8 mouse cellular contexts compared by ENCODE assay signal in the genomic region with DNA sequence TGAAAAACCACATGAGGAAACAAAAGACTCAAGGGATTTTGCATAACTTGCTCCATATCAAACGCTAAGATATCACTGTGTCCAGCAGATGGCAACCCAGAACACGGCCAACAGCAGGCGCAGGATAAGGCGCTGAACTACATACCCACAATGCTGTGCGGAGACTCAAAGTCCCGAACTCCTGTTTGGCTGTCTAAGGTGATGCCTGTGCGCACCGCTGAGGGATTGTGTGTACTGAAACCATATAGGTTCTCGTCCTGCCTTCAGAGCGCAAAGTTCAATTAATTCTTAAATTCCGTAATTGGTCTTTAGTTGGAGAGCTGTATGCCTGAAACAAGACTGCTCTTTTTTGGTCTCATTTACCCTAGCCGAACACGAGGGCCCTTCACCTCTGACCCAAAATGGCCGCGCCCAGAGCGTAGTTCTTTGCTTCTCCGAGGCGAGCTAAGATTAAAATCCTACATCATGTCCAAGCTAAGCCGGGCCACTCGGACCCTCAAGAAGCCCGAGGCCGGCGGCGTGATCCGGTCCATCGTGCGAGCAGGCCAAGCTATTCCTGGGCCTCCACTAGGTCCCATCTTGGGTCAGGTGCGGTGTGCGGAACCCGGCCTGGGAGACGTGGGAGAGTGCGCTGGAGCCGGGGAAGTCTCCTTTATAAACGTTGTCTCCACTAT. TPM values are rescaled to one million over a fixed set of nuclear protein-coding genes. Genes with fewer than 3 reads are reported as not detected.
DNase-seq lines count a peak whose midpoint lies in the region; ATAC-seq and TF ChIP-seq lines count a peak whose summit lies in the region.

A gene (plus strand): TSS at position 220 of the 674 bp plus-strand sequence.

- peak; percentile 97 for ATAC-seq in erythroid progenitor cell, adult 5-6 weeks (replicated peaks; ENCODE audit: low FRiP score, poor library complexity, severe bottlenecking)
- peak; percentile 96 for ATAC-seq in heart, embryonic 12.5 days (ENCODE audit: insufficient number of reproducible peaks, low FRiP score)
- ATAC-seq in kidney, postnatal 0 days (replicated peaks; ENCODE audit: low FRiP score, low read depth): peak; percentile 93
- ATAC-seq in liver, embryonic 11.5 days (replicated peaks; ENCODE audit: low FRiP score): peak; percentile 95
- ATAC-seq in stomach, embryonic 14.5 days (ENCODE audit: insufficient number of reproducible peaks, insufficient read depth, low FRiP score, low read depth): peak; percentile 98

- H3K9ac ChIP-seq in heart, embryonic 12.5 days: peak within 1 kb of the TSS; percentile 93
- peak within 1 kb of the TSS; percentile 75 for H3K9ac ChIP-seq in kidney, postnatal 0 days (ENCODE audit: low read depth, low read length)
- peak within 1 kb of the TSS; percentile 86 for H3K9ac ChIP-seq in liver, embryonic 11.5 days (ENCODE audit: low read depth, low read length)
- H3K9ac ChIP-seq in stomach, embryonic 14.5 days (replicated peaks; ENCODE audit: low read depth, low read length): peak within 1 kb of the TSS; percentile 63

- peak; percentile 93 for DNase-seq in CD4-positive helper T cell, adult 2 months (ENCODE audit: low read depth, low spot score)
- DNase-seq in brain, embryonic 18.5 days (ENCODE audit: low read depth, low spot score): peak; percentile 92
- DNase-seq in kidney, postnatal 0 days (ENCODE audit: low spot score): peak; percentile 97
- DNase-seq in liver, embryonic 11.5 days (ENCODE audit: low spot score): peak; percentile 85
- DNase-seq in naive thymus-derived CD4-positive, alpha-beta T cell, adult 2 months (ENCODE audit: low read depth): peak; percentile 96

- H3K4me2 ChIP-seq in heart, embryonic 12.5 days: peak within 1 kb of the TSS; percentile 90
- H3K4me2 ChIP-seq in kidney, postnatal 0 days (ENCODE audit: low read length): peak within 1 kb of the TSS; percentile 79
- peak within 1 kb of the TSS; percentile 82 for H3K4me2 ChIP-seq in liver, embryonic 11.5 days
- peak within 1 kb of the TSS; percentile 74 for H3K4me2 ChIP-seq in stomach, embryonic 14.5 days (replicated peaks; ENCODE audit: low read depth, low read length)

- peak within 1 kb of the TSS; percentile 74; the same call in 1 of the 2 replicates for H3K27ac ChIP-seq in heart, embryonic 12.5 days (ENCODE audit: poor library complexity, severe bottlenecking)
- peak within 1 kb of the TSS; percentile 79 for H3K27ac ChIP-seq in kidney, postnatal 0 days
- peak within 1 kb of the TSS; percentile 62 for H3K27ac ChIP-seq in liver, embryonic 11.5 days (ENCODE audit: low read depth, low read length)
- H3K27ac ChIP-seq in stomach, embryonic 14.5 days (ENCODE audit: low read length): peak within 1 kb of the TSS; percentile 85

- H3K27me3 ChIP-seq in heart, embryonic 12.5 days (replicated peaks): no peaks in the 10 kb centered on the region
- no peaks in the 10 kb centered on the region for H3K27me3 ChIP-seq in kidney, postnatal 0 days (ENCODE audit: insufficient read depth, low read length)
- H3K27me3 ChIP-seq in liver, embryonic 11.5 days (replicated peaks; ENCODE audit: control insufficient read depth, insufficient read depth, low read length): no peaks in the 10 kb centered on the region
- H3K27me3 ChIP-seq in stomach, embryonic 14.5 days (ENCODE audit: control insufficient read depth, insufficient read depth, low read length): no peaks in the 10 kb centered on the region

- under 1% methylated on average over 34 of the region's 34 CpGs for WGBS in heart, embryonic 12.5 days
- WGBS in kidney, postnatal 0 days: under 1% methylated on average over 34 of the region's 34 CpGs
- under 1% methylated on average over 34 of the region's 34 CpGs for WGBS in liver, embryonic 11.5 days
- WGBS in stomach, embryonic 14.5 days: under 1% methylated on average over 34 of the region's 34 CpGs

- peak within 1 kb of the TSS; percentile 82 for H3K4me3 ChIP-seq in heart, embryonic 12.5 days
- H3K4me3 ChIP-seq in kidney, postnatal 0 days (replicated peaks; ENCODE audit: low read depth, low read length): peak within 1 kb of the TSS; percentile 68
- H3K4me3 ChIP-seq in liver, embryonic 11.5 days (ENCODE audit: low read depth, low read length): peak within 1 kb of the TSS; percentile 85
- peak within 1 kb of the TSS; percentile 84 for H3K4me3 ChIP-seq in stomach, embryonic 14.5 days (ENCODE audit: low read depth, low read length)

- H3K9me3 ChIP-seq in heart, embryonic 12.5 days (replicated peaks): no peaks in the 10 kb centered on the region
- H3K9me3 ChIP-seq in kidney, postnatal 0 days (replicated peaks; ENCODE audit: low read length): no peaks in the 10 kb centered on the region
- H3K9me3 ChIP-seq in liver, embryonic 11.5 days (ENCODE audit: control insufficient read depth, low read length): no peaks in the 10 kb centered on the region
- no peaks in the 10 kb centered on the region for H3K9me3 ChIP-seq in stomach, embryonic 14.5 days (ENCODE audit: control insufficient read depth, low read depth, low read length)

- H3K36me3 ChIP-seq in heart, embryonic 12.5 days: peaks cover 31% of the 10 kb centered on the region
- H3K36me3 ChIP-seq in kidney, postnatal 0 days (ENCODE audit: insufficient read depth, low read length): peaks cover 18% of the 10 kb centered on the region
- peaks cover 15% of the 10 kb centered on the region for H3K36me3 ChIP-seq in liver, embryonic 11.5 days (ENCODE audit: control insufficient read depth, insufficient read depth, low read length)
- H3K36me3 ChIP-seq in stomach, embryonic 14.5 days (ENCODE audit: control insufficient read depth, insufficient read depth, low read length): peaks cover 13% of the 10 kb centered on the region

- 0 out of 2 replicates have a peak, but pooled peaks cover 7% of the 10 kb centered on the region for H3K4me1 ChIP-seq in heart, embryonic 12.5 days (replicated peaks)
- peaks cover 6% of the 10 kb centered on the region; the same call in 1 of the 2 replicates for H3K4me1 ChIP-seq in kidney, postnatal 0 days (replicated peaks; ENCODE audit: insufficient read depth, low read length)
- H3K4me1 ChIP-seq in liver, embryonic 11.5 days (replicated peaks; ENCODE audit: control insufficient read depth, insufficient read depth, low read length): peaks cover 4% of the 10 kb centered on the region
- H3K4me1 ChIP-seq in stomach, embryonic 14.5 days (ENCODE audit: control insufficient read depth, insufficient read depth, low read length): peaks cover 5% of the 10 kb centered on the region; the same call in 1 of the 2 replicates

- peak; percentile 93 for TF ChIP-seq CTCF in kidney, postnatal 0 days (IDR thresholded peaks at IDR 0.05; ENCODE audit: low read depth)

RNA-seq across cellular contexts. Expression of the gene that starts here (rescaled TPM):
- 4.7 and 8.0 TPM in 2 replicates for total RNA-seq in erythroid progenitor cell, adult 5-6 weeks (2015; ENCODE audit: low replicate concordance)
- 10.5 and 14.1 TPM in 2 replicates for total RNA-seq in erythroid progenitor cell, adult 5-6 weeks (2017; ENCODE audit: low replicate concordance)
- 104 and 110 TPM in 2 replicates for polyA plus RNA-seq in heart, embryonic 12.5 days (2016; fragmentation: Nextera tagmentation; extraction: Ambion mirVana)
- 132 and 137 TPM in 2 replicates for polyA plus RNA-seq in kidney, postnatal 0 days (2015; fragmentation: Nextera tagmentation; extraction: Ambion mirVana)
- polyA plus RNA-seq in liver, embryonic 11.5 days (2014; fragmentation: Nextera tagmentation; extraction: Ambion mirVana): 138 and 139 TPM in 2 replicates
- 107 and 115 TPM in 2 replicates for polyA plus RNA-seq in stomach, embryonic 14.5 days (2014; fragmentation: Nextera tagmentation; extraction: Ambion mirVana)

Comparison
In these comparisons a context has a peak if more than half of its experiments do, and no peak if none do; other contexts are left out.
1. Peak in every context shown above with its lines: DNase-seq, ATAC-seq, H3K4me3 ChIP-seq and H3K27ac ChIP-seq.